Mouse (Mus musculus) testis, adult 2 months (tissue): ENCODE data around the gene Icam1.

Experiments
- CTCF ChIP-seq: fragments of 200-500 bp; IDR thresholded peaks from 2 replicates; pipeline ENCODE4 v1.5.1; 2012; ENCODE audit warnings: low read depth, mild to moderate bottlenecking, inconsistent platforms, low read length, moderate library complexity; ENCODE audit not compliant: control insufficient read depth, insufficient read depth, insufficient replicate concordance
- POLR2A ChIP-seq: fragments of 200-500 bp; IDR thresholded peaks from 2 replicates; pipeline ENCODE4 v1.6.1; 2012; ENCODE audit warnings: low read depth, mild to moderate bottlenecking, inconsistent platforms, low read length, moderate library complexity; ENCODE audit not compliant: control insufficient read depth

GRCm38 (mm10) chr9:21000811-21001210 is 15.0 kb upstream of the Icam1 start:
- TF ChIP-seq POLR2A, result no peak
- TF ChIP-seq CTCF, result no peak
